Mouse (Mus musculus): ENCODE results near the gene Polr2h. TPM values are rescaled to one million over a fixed set of nuclear protein-coding genes. Genes with fewer than 3 reads are reported as not detected.

The Polr2h gene
- polyA plus RNA-seq, 2 experiments = 77.0 to 121 TPM

DNA sequence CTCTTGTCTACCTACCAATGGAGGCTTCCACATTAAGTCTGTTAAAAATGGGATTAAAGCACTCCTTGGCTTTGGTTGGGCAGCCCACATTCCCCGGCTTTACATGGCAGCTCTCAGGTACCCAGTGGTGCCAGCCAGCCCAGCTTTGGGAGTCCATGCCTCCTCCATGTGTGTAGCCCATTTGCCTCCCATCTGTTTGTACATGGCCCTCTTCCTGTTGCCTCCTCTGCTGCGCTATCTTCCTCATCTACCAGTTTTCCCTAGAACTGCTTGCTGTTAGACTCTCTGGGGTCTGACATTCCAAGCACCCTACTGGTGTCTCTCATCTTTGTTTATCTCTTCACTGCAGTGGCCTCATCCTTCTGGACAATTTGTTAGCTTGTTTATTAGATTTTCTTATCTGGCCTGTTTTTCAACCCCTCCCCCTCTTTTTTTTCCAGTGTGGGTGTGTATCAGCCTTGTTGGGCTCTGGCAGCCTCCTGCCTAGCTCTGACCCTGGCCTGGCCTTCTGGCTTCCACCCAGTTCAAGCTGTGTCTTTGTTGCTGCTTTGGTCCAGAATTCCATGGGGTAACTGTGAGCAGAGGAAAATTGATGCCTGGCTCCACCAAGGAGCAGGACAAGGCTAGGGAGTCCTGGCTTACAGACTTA lies 10.9 kb upstream of the Polr2h start:
- H3K4me3 ChIP-seq (replicated peaks; ENCODE audit: low read length) = no peak overlapping the region
- H3K27ac ChIP-seq (replicated peaks; ENCODE audit: low read depth, low read length) = no peak overlapping the region
- H3K4me2 ChIP-seq (replicated peaks; ENCODE audit: low read depth, low read length, severe bottlenecking) = no peak overlapping the region
- ATAC-seq (ENCODE audit: low FRiP score, low read depth) = no peak
- no peaks in the 10 kb centered on the region for H3K9me3 ChIP-seq (ENCODE audit: control insufficient read depth, low read length)
- no peak for TF ChIP-seq POLR2A (IDR thresholded peaks at IDR 0.05; ENCODE audit: borderline replicate concordance, extremely low read depth, insufficient read depth, insufficient read length)
- DNase-seq (ENCODE audit: low spot score) = no peak
- H3K36me3 ChIP-seq (ENCODE audit: control insufficient read depth, insufficient read depth, low read length) = peaks cover 77% of the 10 kb centered on the region
- peaks cover 12% of the 10 kb centered on the region for H3K4me1 ChIP-seq (ENCODE audit: control insufficient read depth, insufficient read depth, low read length)
- no peaks in the 10 kb centered on the region for H3K27me3 ChIP-seq (ENCODE audit: control insufficient read depth, insufficient read depth, low read length)
- 87% methylated on average over 2 of the region's 2 CpGs for WGBS
- H3K9ac ChIP-seq (ENCODE audit: low read depth, low read length, severe bottlenecking) = no peak overlapping the region

DNA sequence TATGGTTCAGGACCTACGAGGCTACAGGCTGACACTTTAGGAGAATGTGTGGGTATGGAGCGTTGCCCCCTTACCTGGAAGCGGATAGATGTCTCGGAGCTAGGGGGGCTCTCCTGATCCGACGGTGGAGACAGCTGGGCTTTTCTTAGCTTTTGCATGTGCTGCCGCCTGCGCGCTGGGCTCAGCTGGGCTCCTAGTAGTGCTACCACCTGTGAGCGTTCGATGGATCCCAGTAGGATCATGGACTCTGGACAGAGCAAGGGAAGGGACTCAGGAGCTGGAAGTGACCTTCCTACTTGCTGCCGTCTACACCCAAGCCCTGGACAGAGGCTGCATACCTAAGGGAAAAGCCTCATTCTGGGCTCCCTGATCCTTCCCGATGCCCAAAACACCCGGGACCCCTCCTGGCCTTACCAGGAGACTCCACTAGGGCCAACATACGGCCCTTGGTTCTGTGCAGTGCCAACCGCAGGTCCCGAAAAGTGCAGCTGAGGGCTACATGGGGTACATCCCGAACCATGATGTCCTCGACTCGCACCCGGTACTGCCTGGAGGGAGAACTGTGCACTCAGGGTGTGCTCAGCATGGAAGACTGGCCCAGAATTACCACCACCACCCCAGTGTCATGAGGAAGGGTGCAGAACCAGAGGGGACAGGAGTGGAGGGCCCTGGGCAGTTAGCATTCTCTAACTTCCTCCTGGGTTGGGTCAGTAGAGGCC lies 9.1 kb upstream of the Polr2h start:
- no peak for TF ChIP-seq POLR2A (IDR thresholded peaks at IDR 0.05; ENCODE audit: borderline replicate concordance, extremely low read depth, insufficient read depth, insufficient read length)
- Histone ChIP-seq H3K27me3 (ENCODE audit: control insufficient read depth, insufficient read depth, low read length) (no peaks in the 10 kb centered on the region), H3K9me3 (ENCODE audit: control insufficient read depth, low read length) (no peaks in the 10 kb centered on the region), H3K4me1 (ENCODE audit: control insufficient read depth, insufficient read depth, low read length) (no peaks in the 10 kb centered on the region), H3K9ac (ENCODE audit: low read depth, low read length, severe bottlenecking) (no peak overlapping the region), H3K27ac (replicated peaks; ENCODE audit: low read depth, low read length) (no peak overlapping the region), H3K36me3 (ENCODE audit: control insufficient read depth, insufficient read depth, low read length) (peaks cover 82% of the 10 kb centered on the region), H3K4me3 (replicated peaks; ENCODE audit: low read length) (no peak overlapping the region), H3K4me2 (replicated peaks; ENCODE audit: low read depth, low read length, severe bottlenecking) (no peak overlapping the region)
- no peak for ATAC-seq (ENCODE audit: low FRiP score, low read depth)
- 93% methylated on average over 21 of the region's 21 CpGs for WGBS
- no peak for DNase-seq (ENCODE audit: low spot score)

- peaks cover 5% of the 10 kb centered on the region; the same call in 1 of the 2 replicates for H3K4me1 ChIP-seq (ENCODE audit: control insufficient read depth, insufficient read depth, low read length)
- H3K4me2 ChIP-seq (replicated peaks; ENCODE audit: low read depth, low read length, severe bottlenecking) = no peak overlapping the region
- DNase-seq (ENCODE audit: low spot score) = no peak
- no peak overlapping the region for H3K9ac ChIP-seq (ENCODE audit: low read depth, low read length, severe bottlenecking)
- H3K27ac ChIP-seq (replicated peaks; ENCODE audit: low read depth, low read length) = no peak overlapping the region
- TF ChIP-seq POLR2A (IDR thresholded peaks at IDR 0.05; ENCODE audit: borderline replicate concordance, extremely low read depth, insufficient read depth, insufficient read length) = no peak
- no peak overlapping the region for H3K4me3 ChIP-seq (replicated peaks; ENCODE audit: low read length)
- 77% methylated on average over 19 of the region's 19 CpGs for WGBS
- ATAC-seq (ENCODE audit: low FRiP score, low read depth) = no peak
- H3K9me3 ChIP-seq (ENCODE audit: control insufficient read depth, low read length) = no peaks in the 10 kb centered on the region
- H3K36me3 ChIP-seq (ENCODE audit: control insufficient read depth, insufficient read depth, low read length) = peaks cover 79% of the 10 kb centered on the region
- H3K27me3 ChIP-seq (ENCODE audit: control insufficient read depth, insufficient read depth, low read length) = no peaks in the 10 kb centered on the region
Observed at GRCm38 (mm10) chr16:20708939-20709734, 8.3 kb upstream of the Polr2h start.

DNA sequence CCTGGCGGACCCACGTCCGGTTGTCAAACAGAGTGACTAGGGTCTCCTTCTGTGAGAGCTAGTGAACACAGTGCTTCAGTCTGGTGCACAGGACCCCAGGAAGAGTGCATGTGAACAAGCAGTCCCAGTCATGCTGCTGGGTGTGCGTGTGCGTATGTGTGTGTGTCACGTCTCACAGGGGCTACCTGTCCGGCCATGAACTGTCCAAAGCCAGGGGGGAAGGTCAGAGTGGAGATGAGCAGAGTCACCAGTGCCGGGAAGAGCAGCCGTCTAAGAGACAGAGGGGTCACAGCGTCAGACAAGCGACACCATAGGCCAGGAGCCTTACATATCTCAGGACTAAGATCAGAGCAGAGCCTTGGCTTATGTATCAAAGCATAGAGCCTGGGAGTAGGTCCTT lies 7.1 kb upstream of the Polr2h start:
- no peak overlapping the region for H3K27ac ChIP-seq (replicated peaks; ENCODE audit: low read depth, low read length)
- H3K27me3 ChIP-seq (ENCODE audit: control insufficient read depth, insufficient read depth, low read length) = no peaks in the 10 kb centered on the region
- peaks cover 68% of the 10 kb centered on the region for H3K36me3 ChIP-seq (ENCODE audit: control insufficient read depth, insufficient read depth, low read length)
- ATAC-seq (ENCODE audit: low FRiP score, low read depth) (no peak), DNase-seq (ENCODE audit: low spot score) (no peak)
- peaks cover 16% of the 10 kb centered on the region for H3K4me1 ChIP-seq (ENCODE audit: control insufficient read depth, insufficient read depth, low read length)
- no peak overlapping the region for H3K4me2 ChIP-seq (replicated peaks; ENCODE audit: low read depth, low read length, severe bottlenecking)
- H3K4me3 ChIP-seq (replicated peaks; ENCODE audit: low read length) = no peak overlapping the region
- 96% methylated on average over 11 of the region's 11 CpGs for WGBS
- no peaks in the 10 kb centered on the region for H3K9me3 ChIP-seq (ENCODE audit: control insufficient read depth, low read length)
- H3K9ac ChIP-seq (ENCODE audit: low read depth, low read length, severe bottlenecking) = no peak overlapping the region
- no peak for TF ChIP-seq POLR2A (IDR thresholded peaks at IDR 0.05; ENCODE audit: borderline replicate concordance, extremely low read depth, insufficient read depth, insufficient read length)

DNA sequence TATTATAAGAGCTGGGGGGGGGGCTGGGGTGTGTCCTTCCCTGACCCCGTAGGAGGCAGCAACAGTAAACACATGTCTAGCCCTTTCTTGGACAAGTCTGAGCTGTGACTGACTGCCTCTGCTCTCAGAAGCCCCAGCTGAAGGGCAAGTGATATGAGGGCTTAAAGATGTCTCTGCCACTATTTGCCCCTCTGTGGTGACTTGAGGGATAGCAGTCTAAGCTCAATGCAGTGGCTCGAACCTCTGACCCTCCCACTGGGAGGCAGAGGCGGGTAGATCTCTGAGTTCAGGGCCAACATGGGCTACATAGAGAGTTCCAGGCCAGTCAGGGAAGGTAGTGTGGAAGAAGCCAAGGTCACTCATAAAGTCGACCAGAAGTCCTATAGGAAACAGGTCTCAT lies 6.7 kb upstream of the Polr2h start:
- peaks cover 18% of the 10 kb centered on the region for H3K4me1 ChIP-seq (ENCODE audit: control insufficient read depth, insufficient read depth, low read length)
- no peak for ATAC-seq (ENCODE audit: low FRiP score, low read depth)
- no peak overlapping the region for H3K9ac ChIP-seq (ENCODE audit: low read depth, low read length, severe bottlenecking)
- TF ChIP-seq POLR2A (IDR thresholded peaks at IDR 0.05; ENCODE audit: borderline replicate concordance, extremely low read depth, insufficient read depth, insufficient read length) = no peak
- H3K9me3 ChIP-seq (ENCODE audit: control insufficient read depth, low read length) = no peaks in the 10 kb centered on the region
- no peak overlapping the region for H3K27ac ChIP-seq (replicated peaks; ENCODE audit: low read depth, low read length)
- DNase-seq (ENCODE audit: low spot score) = no peak
- H3K27me3 ChIP-seq (ENCODE audit: control insufficient read depth, insufficient read depth, low read length) = no peaks in the 10 kb centered on the region
- H3K4me2 ChIP-seq (replicated peaks; ENCODE audit: low read depth, low read length, severe bottlenecking) = no peak overlapping the region
- WGBS = 79% methylated on average over 4 of the region's 4 CpGs
- no peak overlapping the region for H3K4me3 ChIP-seq (replicated peaks; ENCODE audit: low read length)
- H3K36me3 ChIP-seq (ENCODE audit: control insufficient read depth, insufficient read depth, low read length) = peaks cover 63% of the 10 kb centered on the region

All from limb, embryonic 14.5 days (tissue).